Mouse (Mus musculus) urinary bladder, postnatal 36 days (tissue): ENCODE data around the gene Angptl4.

ENCODE experiments used
- DNase-seq, 2 experiments: peaks; one replicate each; pipeline ENCODE4 v3.0.0; 2022; ENCODE audit warnings: low spot score in 2 of 2, mixed read lengths in 1 of 2

Gene Angptl4

GRCm38 (mm10) chr17:33804745-33805144, 23.1 kb upstream of the Angptl4 start:
- DNase-seq, result no peak

- DNase-seq, result no peak
Observed at GRCm38 (mm10) chr17:33804205-33804604, 22.6 kb upstream of the Angptl4 start.

- no peak for DNase-seq
Observed at GRCm38 (mm10) chr17:33802221-33802620, 20.6 kb upstream of the Angptl4 start.

- DNase-seq, result no peak
Observed at GRCm38 (mm10) chr17:33799277-33799676, 17.6 kb upstream of the Angptl4 start.

GRCm38 (mm10) chr17:33798306-33798705, 16.7 kb upstream of the Angptl4 start:
- no peak for DNase-seq

- no peak for DNase-seq
Observed at GRCm38 (mm10) chr17:33788732-33789131, 7.1 kb upstream of the Angptl4 start.

GRCm38 (mm10) chr17:33786375-33786774, 4.7 kb upstream of the Angptl4 start:
- DNase-seq, result no peak

- DNase-seq, result no peak
Observed at GRCm38 (mm10) chr17:33784939-33785338, 3.3 kb upstream of the Angptl4 start.

- DNase-seq, result peak; percentile 76 to 89
Observed at GRCm38 (mm10) chr17:33783408-33783807, 1.8 kb upstream of the Angptl4 start.

DNA sequence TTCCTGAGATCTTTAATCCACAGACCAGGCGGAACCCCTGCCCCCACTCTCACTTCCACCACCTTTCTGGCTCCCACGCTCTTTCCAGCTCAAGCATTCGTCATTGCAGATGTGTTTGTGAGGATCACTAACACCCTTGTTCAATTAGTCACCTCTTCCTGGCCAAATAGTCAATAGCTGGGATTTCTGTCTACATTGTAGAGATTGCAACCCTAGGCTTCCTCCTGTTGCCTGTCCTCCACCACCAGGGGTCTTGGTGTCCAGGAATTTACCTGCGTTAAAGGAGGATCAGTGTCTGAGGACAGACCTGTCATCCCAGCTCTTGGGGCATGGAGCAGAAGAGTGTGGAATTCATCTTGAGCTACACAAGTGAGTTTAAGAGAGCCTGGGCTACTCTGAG, 437 bp upstream of the Angptl4 start:
- no peak for DNase-seq

GRCm38 (mm10) chr17:33780431-33780830, 1.2 kb downstream of the Angptl4 start:
- peak in 1 of 2 experiments; percentile 63 for DNase-seq

- no peak for DNase-seq
Observed at GRCm38 (mm10) chr17:33779967-33780295, 1.7 kb downstream of the Angptl4 start.

DNA sequence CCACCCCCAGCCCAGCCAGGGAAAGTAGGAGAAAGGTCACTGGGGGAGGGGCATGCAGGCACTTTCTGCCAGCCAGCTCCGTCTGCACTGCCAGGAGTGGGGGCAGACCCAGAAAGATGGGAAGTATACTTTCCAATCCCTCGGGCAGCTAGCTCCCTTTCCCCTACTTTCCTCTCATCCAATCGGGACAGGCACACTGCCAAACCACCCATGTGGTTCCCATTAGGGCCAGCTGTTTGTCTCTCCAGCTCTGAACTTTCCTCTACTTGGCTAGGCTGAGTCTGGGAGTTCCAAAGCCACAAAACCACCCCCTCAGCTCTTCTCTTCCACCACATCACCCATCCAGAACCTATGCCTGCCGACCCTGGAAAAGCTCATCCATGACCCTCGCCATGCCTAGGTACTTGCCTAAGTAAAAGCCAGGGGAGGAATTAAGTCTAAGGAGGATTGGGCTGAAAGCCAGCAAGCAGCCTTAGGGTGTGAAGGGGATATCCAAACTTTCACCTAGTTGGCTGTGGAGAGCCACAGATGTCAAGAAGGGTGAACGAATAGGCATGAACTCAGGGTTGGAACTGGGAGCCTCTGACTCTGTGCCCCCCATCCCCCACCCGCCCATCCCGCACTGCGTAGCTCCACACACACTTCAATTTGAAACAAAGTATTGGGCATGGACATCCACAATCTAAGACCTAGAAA, 2.2 kb downstream of the Angptl4 start:
- peak; percentile 83 to 94 for DNase-seq

GRCm38 (mm10) chr17:33775287-33775686, 6.3 kb downstream of the Angptl4 start:
- no peak for DNase-seq

GRCm38 (mm10) chr17:33774573-33775155, 7.0 kb downstream of the Angptl4 start:
- DNase-seq, result no peak

DNA sequence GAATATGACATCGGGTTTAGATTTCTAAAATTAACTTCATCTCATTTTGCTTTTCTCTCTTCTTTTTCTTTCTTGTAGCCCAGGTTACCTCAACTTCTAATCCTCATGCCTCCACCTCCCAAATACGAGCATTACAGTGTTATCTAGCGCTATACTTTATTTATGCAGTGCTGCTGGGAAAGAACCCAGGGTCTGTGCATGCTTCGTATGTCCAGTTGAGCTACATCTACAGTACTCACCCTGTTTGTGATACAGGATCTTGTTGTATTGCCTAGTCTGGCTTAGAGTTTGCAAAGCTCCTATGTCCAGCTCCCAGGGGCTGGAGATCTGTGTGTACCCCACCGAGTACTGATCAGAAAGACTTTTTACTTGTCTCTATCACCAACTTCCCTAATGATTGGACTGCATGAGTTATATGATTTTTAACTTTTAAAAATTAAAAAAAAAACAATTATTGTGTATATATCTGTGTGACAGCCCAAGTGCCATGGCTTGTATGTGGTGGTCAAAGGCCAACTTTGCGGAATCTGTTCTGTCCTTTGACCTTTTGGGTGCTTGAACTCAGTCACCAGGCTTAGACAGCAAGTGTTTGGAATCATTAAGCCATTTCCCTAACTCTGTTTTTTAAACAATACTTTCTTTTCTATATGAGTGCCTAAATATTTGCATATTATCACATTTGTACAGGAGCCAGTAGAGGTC, 7.6 kb downstream of the Angptl4 start:
- DNase-seq, result no peak

- DNase-seq, result no peak
Observed at GRCm38 (mm10) chr17:33773426-33773825, 8.2 kb downstream of the Angptl4 start.

- no peak for DNase-seq
Observed at GRCm38 (mm10) chr17:33771617-33772016, 10.0 kb downstream of the Angptl4 start.

DNA sequence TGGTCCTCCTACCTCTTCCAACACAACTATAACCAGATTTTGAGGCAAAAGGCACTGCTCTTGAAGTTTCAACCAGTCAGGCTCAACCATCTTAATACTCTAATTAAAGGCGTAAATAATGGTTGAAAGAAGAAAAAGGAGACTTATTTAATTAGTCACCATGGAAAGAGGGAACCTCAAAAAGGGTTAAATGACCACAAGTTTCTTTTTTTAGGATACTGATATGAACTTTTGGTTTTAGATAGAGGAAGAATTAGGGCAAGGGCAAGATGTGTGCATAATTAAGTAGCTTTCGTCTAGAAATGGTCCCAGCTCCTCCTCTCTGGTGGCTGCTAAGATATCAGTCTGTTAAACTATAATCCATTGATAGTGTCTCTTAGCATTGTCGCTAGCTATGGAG, 15.2 kb downstream of the Angptl4 start:
- no peak for DNase-seq

DNA sequence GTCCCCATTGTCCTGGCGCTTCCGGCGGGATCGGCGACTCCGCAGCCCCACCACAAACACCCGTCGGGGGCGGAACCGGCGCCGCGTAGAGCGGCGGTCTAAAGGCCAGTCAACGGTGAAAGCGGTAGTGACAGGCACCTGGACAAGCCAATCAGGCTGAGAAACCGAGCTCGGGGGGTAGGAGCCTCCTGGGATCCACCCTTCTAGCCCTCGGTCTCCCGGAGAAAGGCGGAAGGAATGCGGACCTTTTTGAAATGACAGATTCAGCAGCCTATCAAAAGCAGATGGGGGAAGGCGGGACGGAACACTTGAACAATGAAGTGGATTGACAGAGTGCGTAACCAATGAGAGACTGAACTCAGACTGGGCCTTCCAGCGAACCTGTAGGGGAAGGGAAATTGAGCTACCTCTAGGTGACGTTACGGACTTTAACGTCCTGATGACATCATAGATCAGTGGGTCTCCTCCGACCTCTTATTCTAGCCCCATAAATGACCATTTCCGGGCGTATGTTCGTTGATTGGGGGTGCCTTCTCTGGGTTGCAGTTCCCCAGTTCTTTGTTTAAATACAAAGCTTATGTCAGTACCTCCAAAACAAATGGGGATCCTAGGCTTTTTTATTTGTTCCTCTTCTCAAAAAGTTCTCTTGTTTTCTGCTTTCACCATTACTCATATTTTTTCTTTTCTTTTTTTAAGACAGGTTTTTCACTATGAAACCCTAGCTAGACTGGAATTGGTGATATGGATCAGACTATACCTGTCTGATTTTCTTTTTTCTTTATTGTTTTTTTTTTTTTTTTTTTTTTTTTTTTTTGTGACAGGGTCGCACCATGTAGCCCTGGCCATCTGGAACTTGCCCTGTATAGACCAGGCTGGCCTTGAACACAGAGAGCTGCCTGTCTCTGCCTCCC, 21.1 kb downstream of the Angptl4 start, which contains the start of gene Rab11b:
Gene Rab11b, minus strand, starts transcription at position 276 of the 911 bp plus-strand sequence.
- DNase-seq, result peak; percentile 100

DNA sequence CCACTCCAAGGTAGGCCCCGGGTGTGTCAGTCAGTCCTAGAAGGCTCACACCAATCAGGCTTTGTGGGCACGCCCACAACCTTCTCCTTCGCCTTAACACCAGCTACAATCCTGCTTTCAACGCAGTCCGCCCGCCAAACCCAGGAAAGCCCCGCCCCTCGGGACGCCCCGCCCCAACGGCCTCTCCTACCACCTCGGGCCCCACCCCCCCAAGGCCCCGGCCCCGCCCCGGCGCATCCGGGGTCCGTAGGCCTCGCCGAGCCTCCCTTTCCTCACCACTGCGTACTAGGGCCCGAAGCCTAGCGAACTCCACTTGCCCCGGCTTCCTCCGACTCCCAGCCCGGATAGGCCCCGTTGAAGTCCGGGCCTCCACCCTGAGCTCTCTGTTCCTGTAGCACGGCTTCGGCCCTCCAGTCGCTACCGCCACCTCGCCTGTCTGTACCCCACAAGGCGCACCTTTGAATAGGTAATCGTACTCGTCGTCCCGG, 21.8 kb downstream of the Angptl4 start:
- DNase-seq, result peak; percentile 93 to 97

GRCm38 (mm10) chr17:33757231-33757630, 24.4 kb downstream of the Angptl4 start:
- DNase-seq, result peak in 1 of 2 experiments; percentile 59
